Mouse (Mus musculus): ENCODE results near the gene Gnb1l. TPM values are rescaled to one million over a fixed set of nuclear protein-coding genes. Genes with fewer than 3 reads are reported as not detected.
A peak's percentile ranks its signal among the peaks of the same experiment; 100 is the strongest.

Gnb1l gene
- total RNA-seq, 2 experiments from 2014 or later: 4.5 to 6.0 TPM

DNA sequence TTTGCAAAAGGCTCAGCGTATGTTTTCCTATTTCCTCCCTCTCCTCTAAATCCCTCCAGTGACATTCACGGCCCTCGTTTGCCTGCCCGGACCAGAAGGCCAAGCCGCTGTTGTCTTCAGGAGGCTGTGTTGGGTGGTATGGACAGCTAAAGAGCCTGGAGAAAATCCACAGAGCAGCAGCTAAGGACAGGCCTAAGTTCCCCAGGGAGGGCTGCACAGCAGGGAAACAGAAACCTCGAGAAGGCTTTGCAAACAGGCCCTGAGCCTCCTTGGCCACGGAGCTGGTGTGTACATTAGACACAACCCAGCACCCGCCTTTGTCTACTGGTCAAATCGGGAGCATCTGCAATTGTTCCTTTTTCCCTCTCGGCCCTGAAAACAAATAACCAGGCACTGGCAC lies 87.2 kb downstream of the Gnb1l start:
- no peak for DNase-seq (ENCODE audit: low spot score in 2 of 2)

- no peak for DNase-seq (ENCODE audit: low spot score in 2 of 2)
Observed at GRCm38 (mm10) chr16:18586076-18586905, 87.8 kb downstream of the Gnb1l start.

DNA sequence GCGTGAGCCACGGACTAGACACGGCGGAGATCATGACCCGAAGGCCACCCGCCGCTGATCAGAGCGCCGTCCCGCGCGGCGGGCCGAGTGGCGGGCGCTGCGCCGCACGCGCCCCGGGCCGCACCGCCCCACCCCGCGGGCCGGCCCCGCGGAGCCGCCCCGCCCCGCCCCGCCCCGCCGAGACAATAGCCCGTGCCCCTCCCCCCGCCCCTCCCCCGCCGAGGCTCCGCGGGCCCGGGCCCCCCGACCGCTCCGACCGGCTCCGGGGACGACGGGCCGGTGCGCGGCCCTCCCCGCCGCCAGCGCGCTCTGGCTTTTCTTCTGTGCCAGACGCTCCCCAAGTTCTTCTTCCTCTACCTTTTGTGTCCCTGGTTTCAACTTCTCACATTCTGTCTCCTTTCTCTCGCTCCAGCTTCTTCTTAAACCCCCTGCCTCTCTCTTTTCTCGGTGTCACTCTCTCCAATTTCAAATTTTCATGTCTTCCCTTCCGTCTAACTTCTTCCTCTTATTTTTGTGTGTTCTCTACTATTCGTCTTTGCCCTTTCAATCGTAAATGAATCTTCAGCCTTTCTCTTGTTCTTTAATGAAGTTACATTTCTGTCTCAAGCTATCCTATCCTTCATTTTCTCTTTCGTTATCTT lies 88.5 kb downstream of the Gnb1l start:
- DNase-seq (ENCODE audit: low spot score in 2 of 2): no peak

- no peak for DNase-seq (ENCODE audit: low spot score in 2 of 2)
Observed at GRCm38 (mm10) chr16:18587847-18588737, 89.6 kb downstream of the Gnb1l start.

DNA sequence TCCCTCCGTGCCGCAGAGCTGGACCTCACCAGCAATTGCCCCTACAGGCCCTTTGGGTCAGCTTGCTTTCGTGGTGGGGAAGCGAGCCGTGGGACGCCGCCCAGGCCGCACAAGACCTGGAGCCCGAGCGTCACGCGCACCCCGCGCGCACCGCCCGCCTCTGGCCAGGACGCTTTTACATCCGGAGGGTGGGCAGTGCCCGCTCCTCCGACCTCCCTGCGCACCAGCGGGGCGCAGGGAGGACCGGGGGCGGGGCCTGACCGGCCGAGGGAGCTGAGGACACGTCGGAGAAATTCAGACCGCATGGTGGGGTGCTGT lies 90.2 kb downstream of the Gnb1l start:
- no peak for DNase-seq (ENCODE audit: low spot score in 2 of 2)

- DNase-seq (ENCODE audit: low spot score in 2 of 2): no peak
Observed at GRCm38 (mm10) chr16:18589080-18589621, 90.6 kb downstream of the Gnb1l start.

GRCm38 (mm10) chr16:18589804-18590790 lies 91.6 kb downstream of the Gnb1l start, which contains the start of gene Tbx1:
TSS of gene Tbx1 (minus strand) at chr16:18590671.
- DNase-seq (ENCODE audit: low spot score in 2 of 2): no peak

GRCm38 (mm10) chr16:18591047-18592018 lies 92.8 kb downstream of the Gnb1l start:
- no peak for DNase-seq (ENCODE audit: low spot score in 2 of 2)

DNA sequence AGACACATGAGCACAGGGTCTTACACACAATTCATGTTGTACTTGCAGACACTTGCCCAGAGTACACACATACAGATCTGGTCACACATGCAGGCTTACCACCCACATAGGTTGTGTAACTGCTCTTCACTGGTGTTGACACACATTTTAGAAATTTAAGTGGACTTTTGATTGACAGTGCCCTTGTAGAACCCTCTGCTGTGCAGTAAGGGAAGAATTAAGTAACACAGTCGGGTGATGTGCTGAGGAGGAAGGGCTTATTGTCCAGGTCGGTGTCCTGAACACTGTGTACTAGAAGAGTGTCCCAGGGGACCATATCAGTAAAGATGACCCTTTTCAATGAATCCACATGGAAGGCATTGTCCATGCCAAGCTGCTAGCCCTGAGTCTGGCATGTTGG lies 95.4 kb downstream of the Gnb1l start:
- DNase-seq (ENCODE audit: low spot score in 2 of 2): no peak

- DNase-seq (ENCODE audit: low spot score in 2 of 2): no peak
Observed at GRCm38 (mm10) chr16:18596255-18596654, 97.7 kb downstream of the Gnb1l start.

DNA sequence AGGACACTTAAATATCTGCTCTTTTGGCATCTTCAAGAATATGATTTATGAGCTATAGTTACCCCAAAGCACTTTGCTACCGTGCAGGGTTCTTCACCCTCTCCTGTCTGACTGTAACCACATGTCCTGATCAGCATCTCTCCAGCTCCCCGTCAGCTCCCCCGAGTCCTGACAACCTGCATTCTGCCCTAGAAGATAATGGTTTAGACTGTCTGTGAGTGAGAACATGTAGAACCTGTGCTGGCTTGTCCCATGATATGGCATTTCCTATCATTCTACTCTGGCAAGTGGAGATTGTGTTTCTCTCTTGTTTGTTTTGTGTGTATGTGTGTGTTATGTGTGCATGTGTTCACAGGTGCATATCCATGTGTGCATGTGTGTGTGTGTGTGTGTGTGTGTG lies 99.5 kb downstream of the Gnb1l start:
- DNase-seq (ENCODE audit: low spot score in 2 of 2): no peak

GRCm38 (mm10) chr16:18601447-18601846 lies 102.9 kb downstream of the Gnb1l start:
- no peak for DNase-seq (ENCODE audit: low spot score in 2 of 2)

DNA sequence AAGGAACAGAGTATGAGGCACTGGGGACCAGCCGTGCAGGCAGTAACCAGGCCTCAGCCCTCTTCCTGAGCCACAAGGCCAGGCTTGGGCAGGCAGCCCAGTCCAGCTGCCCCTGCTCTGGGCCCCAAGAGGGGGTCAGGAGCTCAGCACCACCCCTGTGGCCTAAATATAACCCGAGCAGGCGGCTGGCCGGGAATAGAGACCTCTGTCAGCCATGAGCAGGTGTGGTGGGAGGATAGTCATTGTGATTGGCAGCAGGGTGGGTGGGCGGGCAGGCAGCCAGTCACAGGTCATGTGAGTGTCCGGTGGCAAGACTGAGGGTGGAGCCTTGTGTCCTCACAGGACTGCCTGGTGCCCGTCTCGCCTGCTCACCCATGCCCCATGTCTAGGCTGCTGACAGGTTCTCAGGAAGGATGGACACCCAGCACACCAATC lies 105.8 kb downstream of the Gnb1l start:
- DNase-seq (ENCODE audit: low spot score in 2 of 2): peak in 1 of 2 experiments; percentile 68

- DNase-seq (ENCODE audit: low spot score in 2 of 2): no peak
Observed at GRCm38 (mm10) chr16:18605705-18606104, 107.2 kb downstream of the Gnb1l start.

GRCm38 (mm10) chr16:18608226-18608625 lies 109.7 kb downstream of the Gnb1l start:
- DNase-seq (ENCODE audit: low spot score in 2 of 2): peak in 1 of 2 experiments; percentile 31

DNA sequence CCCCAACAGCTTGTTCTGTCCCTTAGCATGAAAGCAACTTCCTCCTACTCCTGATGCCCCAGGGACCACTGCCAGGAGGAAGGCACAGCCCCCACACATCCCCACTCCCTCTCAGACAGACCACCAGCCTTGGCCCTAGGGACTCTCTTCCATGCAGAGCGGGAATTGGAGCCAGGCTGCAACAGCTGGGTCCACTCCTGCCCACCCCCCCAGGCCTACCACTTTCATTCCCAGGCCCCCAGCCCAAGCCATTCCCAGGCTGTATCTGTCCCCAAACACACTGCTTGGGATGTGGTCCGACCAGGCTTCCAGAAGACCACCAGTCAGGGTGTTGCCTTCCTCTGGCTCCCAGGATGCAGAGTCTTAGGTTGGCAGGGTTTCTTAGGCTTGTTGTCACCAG lies 110.6 kb downstream of the Gnb1l start:
- no peak for DNase-seq (ENCODE audit: low spot score in 2 of 2)

- DNase-seq (ENCODE audit: low spot score in 2 of 2): no peak
Observed at GRCm38 (mm10) chr16:18611752-18612151, 113.2 kb downstream of the Gnb1l start.

DNA sequence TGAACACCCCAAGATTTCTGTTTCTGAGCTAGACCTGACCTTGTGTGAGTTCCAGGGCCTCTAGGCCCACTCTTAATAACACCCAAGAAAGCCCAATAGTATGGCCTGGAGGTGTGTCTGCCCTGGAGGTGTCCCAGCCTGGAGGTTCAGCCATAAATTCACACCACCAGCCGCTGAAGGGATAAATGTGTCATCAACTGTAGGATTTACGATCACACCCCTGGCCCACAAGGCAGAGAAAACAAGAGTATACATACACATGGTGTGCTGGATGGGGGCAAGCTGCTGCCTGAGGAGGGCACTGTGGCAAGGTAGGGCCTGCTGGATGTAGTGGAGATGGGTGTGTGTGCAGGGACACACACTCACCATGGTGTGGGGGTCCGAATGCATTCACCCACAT lies 114.8 kb downstream of the Gnb1l start:
- DNase-seq (ENCODE audit: low spot score in 2 of 2): no peak
